Mouse (Mus musculus): Measurements from ENCODE around the gene Tom1l1. TPM values are rescaled to one million over a fixed set of nuclear protein-coding genes. Genes with fewer than 3 reads are reported as not detected.

The Tom1l1 gene
- total and polyA plus RNA-seq, 3 experiments = 0.25 to 4.2 TPM; not detected in 1

GRCm38 (mm10) chr11:90697480-90698240, 9.5 kb upstream of the Tom1l1 start:
- H3K36me3 ChIP-seq (replicated peaks in 1 of 2; ENCODE audit: control insufficient read depth in 1 of 2, insufficient read depth in 1 of 2, low read length in 1 of 2) = no peaks in the 10 kb centered on the region

GRCm38 (mm10) chr11:90695811-90696210, 7.6 kb upstream of the Tom1l1 start:
- Histone ChIP-seq H3K9ac (ENCODE audit: insufficient read depth, low read depth) (no peak overlapping the region), H3K79me2 (replicated peaks; ENCODE audit: control insufficient read depth, extremely low read depth, insufficient read depth, poor library complexity, severe bottlenecking) (no peaks in the 10 kb centered on the region), H3K27ac (ENCODE audit: insufficient read depth, low read depth) (no peak overlapping the region), H3K4me1 (ENCODE audit: control insufficient read depth in 1 of 2, insufficient read depth in 2 of 2) (peaks cover 0 to 2% of the 10 kb centered on the region in 2 experiments; a peak in 1 of 4 replicates), H3K4me2 (ENCODE audit: insufficient read depth, low read depth, poor library complexity, severe bottlenecking) (no peak overlapping the region), H3K27me3 (replicated peaks) (peaks cover 45% of the 10 kb centered on the region), H3K9me3 (replicated peaks; ENCODE audit: low read length) (no peaks in the 10 kb centered on the region), H3K36me3 (replicated peaks in 1 of 2; ENCODE audit: control insufficient read depth in 1 of 2, insufficient read depth in 1 of 2, low read length in 1 of 2) (no peaks in the 10 kb centered on the region), H3K4me3 (replicated peaks in 1 of 3; ENCODE audit: low read depth in 2 of 3, low read length in 2 of 3, poor library complexity in 1 of 3) (no peak overlapping the region)
- in situ Hi-C loops (cut with MboI; ENCODE audit: low pct_ligation_motif_present, low pct_unique_long_range_greater_than_20kb, low sequenced_read_pairs) = no loop called here
- DNase-seq (ENCODE audit: extremely low read depth) = no peak
- TF ChIP-seq EP300 (IDR thresholded peaks at IDR 0.05; ENCODE audit: low read length) = no peak
- no peak for TF ChIP-seq SIN3A (IDR thresholded peaks at IDR 0.05; ENCODE audit: low read length)
- no peak for TF ChIP-seq USF1 (IDR thresholded peaks at IDR 0.05; ENCODE audit: low read depth, low read length)
- TF ChIP-seq POLR2AphosphoS2 (IDR thresholded peaks at IDR 0.05; ENCODE audit: low read depth, low read length) = no peak
- TF ChIP-seq UBTF (IDR thresholded peaks at IDR 0.05; ENCODE audit: low read depth, low read length) = no peak
- dilution Hi-C loops (cut with MboI; ENCODE audit: extremely low pct_ligation_motif_present, extremely low pct_unique_long_range_greater_than_20kb, low sequenced_read_pairs) = no loop called here

More at GRCm38 (mm10) chr11:90697480-90698240, 9.5 kb upstream of the Tom1l1 start:
- in situ Hi-C loops (cut with MboI; ENCODE audit: low pct_ligation_motif_present, low pct_unique_long_range_greater_than_20kb, low sequenced_read_pairs) = no loop called here
- H3K9me3 ChIP-seq (replicated peaks; ENCODE audit: low read length) = no peaks in the 10 kb centered on the region
- H3K27me3 ChIP-seq (replicated peaks) = peaks cover 54% of the 10 kb centered on the region
- no peak overlapping the region for H3K4me2 ChIP-seq (ENCODE audit: insufficient read depth, low read depth, poor library complexity, severe bottlenecking)
- peaks cover 0 to 2% of the 10 kb centered on the region in 2 experiments; a peak in 1 of 4 replicates for H3K4me1 ChIP-seq (ENCODE audit: control insufficient read depth in 1 of 2, insufficient read depth in 2 of 2)
- H3K9ac ChIP-seq (ENCODE audit: insufficient read depth, low read depth) = no peak overlapping the region
- dilution Hi-C loops (cut with MboI; ENCODE audit: extremely low pct_ligation_motif_present, extremely low pct_unique_long_range_greater_than_20kb, low sequenced_read_pairs) = no loop called here
- DNase-seq (ENCODE audit: extremely low read depth) = peak; percentile 78
- TF ChIP-seq CTCF (conservative IDR thresholded peaks at IDR 0.05 in 1 of 2, IDR thresholded peaks at IDR 0.05 in 1 of 2; ENCODE audit: low read depth in 2 of 2, low read length in 2 of 2) (peak; percentile 55 to 100), ZKSCAN1 (IDR thresholded peaks at IDR 0.05; ENCODE audit: borderline replicate concordance, low read depth, low read length) (no peak), SMC3 (IDR thresholded peaks at IDR 0.05; ENCODE audit: low read depth, low read length) (peak; percentile 57), TCF12 (IDR thresholded peaks at IDR 0.05; ENCODE audit: low read depth, low read length) (no peak), RAD21 (IDR thresholded peaks at IDR 0.05; ENCODE audit: low read depth, low read length) (peak; percentile 82), MXI1 (IDR thresholded peaks at IDR 0.05; ENCODE audit: low read depth, low read length) (no peak), IRF4 (IDR thresholded peaks at IDR 0.05; ENCODE audit: low read depth, low read length) (peak; percentile 10; the same call in 1 of the 2 replicates), ZNF384 (IDR thresholded peaks at IDR 0.05; ENCODE audit: low read depth, low read length) (peak; percentile 98), NELFE (IDR thresholded peaks at IDR 0.05; ENCODE audit: low read depth, low read length) (peak; percentile 82; the same call in 1 of the 2 replicates)
- no peak overlapping the region for H3K27ac ChIP-seq (ENCODE audit: insufficient read depth, low read depth)
- H3K79me2 ChIP-seq (replicated peaks; ENCODE audit: control insufficient read depth, extremely low read depth, insufficient read depth, poor library complexity, severe bottlenecking) = no peaks in the 10 kb centered on the region
- H3K4me3 ChIP-seq (replicated peaks in 1 of 3; ENCODE audit: low read depth in 2 of 3, low read length in 2 of 3, poor library complexity in 1 of 3) = no peak overlapping the region

All from CH12.LX (cell line).